Mouse (Mus musculus) T-helper 1 cell (primary cell): ENCODE measurements around the gene Rinl.

Experiments
- in situ Hi-C: fragments of 300-600 bp; cut with MboI, MseI; formaldehyde crosslinking; loops from one replicate; pipeline ENCODE4 v1.15.1; 2025; ENCODE audit warnings: high pct_unique_total_duplicates

Rinl gene

DNA sequence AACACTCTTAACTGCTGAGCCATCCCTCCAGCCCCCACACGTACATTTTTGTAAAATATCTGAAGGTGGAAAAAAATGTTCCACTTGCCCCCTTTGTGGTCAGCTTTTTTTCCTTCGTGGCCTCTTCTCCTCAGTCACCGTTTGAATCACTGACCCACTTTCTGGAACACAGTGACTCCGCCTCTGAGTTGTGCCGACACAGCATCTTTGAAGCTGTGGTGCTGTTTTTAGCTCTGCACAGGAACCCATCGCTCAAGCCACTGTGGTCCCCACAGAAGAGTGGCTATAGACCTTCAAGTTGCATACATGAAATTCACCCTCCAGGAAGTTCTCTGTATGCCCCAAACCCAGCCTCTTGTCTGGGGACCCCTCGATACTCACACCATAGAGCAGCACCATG lies 7.9 kb upstream of the Rinl start:
- in situ Hi-C loops: no loop called here

DNA sequence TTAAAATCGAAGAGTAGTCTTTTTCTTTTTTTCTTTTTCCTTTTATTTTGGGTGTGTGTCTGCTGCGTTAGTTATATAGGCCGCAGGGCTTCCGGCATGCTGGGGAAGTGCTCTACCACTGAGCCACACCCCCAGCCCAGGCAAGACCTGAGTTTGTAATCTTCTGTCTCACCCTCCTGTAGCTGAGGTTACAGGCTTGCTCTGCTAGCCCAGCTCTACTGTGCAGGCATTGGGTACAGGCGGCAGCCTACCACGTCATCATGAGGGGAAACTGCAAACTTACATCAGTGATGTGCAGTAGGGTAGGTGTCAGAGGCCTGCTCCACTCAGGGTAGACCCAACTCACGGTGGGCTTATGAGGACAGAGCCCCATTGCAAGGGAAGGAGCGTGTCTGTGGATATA lies 7.5 kb upstream of the Rinl start:
- in situ Hi-C loops: no loop called here

- in situ Hi-C loops: no loop called here
These were observed 3.6 kb upstream of the Rinl start for GRCm38 (mm10) chr7:28785161-28785560.

- in situ Hi-C loops: no loop called here
These were observed 885 bp upstream of the Rinl start for GRCm38 (mm10) chr7:28787884-28788283.

DNA sequence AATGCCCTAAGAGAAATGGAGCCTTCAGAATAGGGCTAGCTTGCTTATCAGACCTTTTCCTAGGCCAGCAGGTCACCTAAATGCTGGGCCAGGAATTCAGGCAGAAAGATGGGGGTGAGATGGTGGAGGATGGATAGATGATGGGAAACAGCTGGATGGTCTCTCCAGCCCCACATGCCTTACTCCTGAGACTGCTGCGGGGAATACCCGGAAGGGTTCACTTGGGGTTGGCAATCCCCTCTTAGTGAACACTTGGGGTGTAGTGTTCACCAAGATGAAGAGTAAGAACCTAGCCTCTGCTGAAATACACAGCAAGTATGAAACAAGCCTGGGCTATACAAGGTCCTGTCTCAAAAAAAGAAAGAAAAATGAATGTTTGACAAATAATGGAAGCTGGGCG lies 466 bp downstream of the Rinl start:
- in situ Hi-C loops: no loop called here

DNA sequence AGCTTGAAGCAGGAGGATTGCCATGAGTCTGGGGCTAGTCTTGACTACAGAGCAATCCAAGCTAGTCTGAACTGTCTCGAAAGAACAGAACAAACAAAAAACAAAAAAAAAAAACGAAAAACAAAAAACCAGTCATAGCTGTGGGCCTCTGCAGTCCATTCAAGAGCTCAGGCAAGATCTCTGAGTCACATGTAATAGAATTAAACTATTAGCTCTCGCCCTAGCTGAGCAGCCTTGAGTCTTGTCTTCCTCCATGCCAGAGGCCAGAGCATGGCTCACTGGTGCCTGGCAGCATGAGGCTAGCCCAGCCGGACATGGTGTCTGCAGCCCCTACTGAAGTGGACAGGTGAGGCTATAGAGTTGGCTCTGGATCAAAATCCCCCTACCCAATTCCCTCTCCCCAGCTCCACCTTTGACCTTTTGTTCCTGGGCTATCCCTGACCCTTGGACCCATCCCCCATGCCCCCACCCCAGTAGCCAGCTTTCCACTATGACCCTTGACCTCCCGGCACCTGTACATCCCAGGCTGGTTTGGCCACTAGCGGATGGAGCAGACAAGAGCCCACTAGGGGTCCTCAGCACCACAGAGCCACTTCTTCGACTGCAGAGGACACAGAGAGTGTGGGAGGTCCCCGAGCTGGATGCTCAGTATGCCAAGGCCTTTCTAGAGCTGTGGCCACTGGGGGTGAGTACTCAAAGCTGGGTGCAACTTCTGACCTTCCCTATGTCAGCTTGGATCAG lies 1.5 kb downstream of the Rinl start:
- in situ Hi-C loops: loop anchor here (10.0 kb wide), 1 partner anchor 75 kb away; the partner anchor contains the start of gene Lgals7

DNA sequence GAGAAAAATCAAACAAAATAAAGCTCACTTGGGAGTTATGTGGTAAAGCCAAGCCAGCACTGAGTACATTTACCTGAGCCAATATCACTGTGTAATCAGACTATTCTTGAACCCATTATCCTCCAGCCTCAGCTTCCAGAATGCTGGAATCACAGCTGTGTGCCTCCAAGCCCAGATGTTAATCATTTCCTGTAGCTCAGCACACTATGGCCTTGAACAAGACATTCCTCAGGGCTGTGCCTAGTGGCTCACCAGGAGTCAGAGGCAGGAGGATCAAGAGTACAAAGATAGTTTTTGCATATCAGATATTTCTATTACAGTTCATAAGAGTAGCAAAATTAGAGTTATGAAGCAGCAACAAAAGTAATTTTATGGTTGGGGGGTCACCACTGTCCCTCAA lies 2.9 kb downstream of the Rinl start:
- in situ Hi-C loops: loop anchor here (10.0 kb wide), 1 partner anchor 73 kb away; the partner anchor contains the start of gene Lgals7

DNA sequence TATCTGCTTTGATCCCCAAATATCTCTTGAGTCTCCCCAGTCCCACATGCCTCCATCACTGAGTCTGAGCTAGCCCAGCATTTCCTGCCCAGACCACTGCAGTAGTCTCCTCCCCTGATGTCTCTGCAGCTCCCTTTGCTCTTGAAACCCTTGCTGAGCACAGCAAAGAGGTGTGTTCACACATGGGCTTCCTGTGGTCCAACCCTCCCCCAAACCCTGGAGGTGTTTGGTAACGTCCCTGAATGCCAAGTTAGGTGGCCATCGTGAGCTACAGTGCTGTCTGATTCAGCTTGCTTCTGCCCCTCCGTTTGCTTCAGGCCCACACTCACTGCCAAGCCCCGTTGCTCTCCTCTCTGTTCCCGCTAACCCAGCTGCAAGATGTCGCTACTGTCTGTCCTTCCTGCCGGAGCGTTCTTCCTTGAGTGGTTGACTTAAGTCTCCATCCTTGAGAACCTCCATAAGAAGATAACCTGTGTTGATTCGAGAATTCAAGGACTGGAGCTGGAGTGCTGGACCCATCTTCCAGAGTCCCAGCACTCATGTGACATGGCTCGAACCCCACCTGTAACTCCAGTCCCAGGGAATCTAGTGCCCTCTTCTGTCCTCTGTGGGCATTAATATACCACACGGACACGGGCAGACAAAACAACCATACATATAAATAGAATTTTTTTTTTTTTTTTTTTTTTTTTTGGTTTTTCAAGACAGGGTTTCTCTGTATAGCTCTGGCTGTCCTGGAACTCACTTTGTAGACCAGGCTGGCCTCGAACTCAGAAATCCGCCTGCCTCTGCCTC lies 3.8 kb downstream of the Rinl start:
- in situ Hi-C loops: loop anchor here (10.0 kb wide), 1 partner anchor 72 kb away; the partner anchor contains the start of gene Lgals7

DNA sequence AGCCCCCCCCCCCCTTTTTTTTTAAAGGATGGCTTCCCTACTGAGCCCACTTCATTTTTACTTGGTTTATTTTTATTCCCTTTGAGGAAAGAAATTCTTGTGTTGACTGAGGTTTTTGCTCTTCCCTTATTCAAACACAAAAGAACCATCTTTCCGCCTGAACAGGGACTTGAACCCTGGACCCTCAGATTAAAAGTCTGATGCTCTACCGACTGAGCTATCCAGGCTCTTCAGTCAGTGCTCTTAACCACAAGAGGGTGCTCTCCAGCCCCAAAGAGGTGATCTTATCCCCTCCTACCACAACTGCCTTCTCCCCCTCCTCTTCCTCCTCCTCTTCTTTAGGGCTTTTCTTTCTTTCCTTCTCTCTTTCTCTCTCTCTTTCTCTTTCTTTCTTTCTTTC lies 5.1 kb downstream of the Rinl start:
- in situ Hi-C loops: loop anchor here (10.0 kb wide), 1 partner anchor 71 kb away; the partner anchor contains the start of gene Lgals7

DNA sequence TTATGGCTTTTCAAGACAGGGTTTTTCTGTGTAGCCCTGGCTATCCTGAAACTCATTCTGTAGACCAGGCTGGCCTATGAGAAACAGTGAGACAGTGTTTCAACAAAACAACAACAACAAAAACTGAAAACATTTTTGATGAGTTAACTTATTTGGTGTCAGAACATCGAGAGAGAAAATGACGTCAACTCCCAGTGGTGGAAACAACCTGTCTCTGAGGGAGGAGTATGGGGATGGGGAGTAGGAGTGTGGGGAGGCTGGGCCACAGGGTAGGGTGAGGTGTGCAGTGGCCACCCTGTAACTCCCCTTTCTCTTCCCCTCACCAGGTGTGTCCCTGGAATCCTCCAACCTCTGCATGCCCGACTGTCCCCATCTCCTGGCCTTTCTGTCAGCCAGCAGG lies 5.7 kb downstream of the Rinl start:
- in situ Hi-C loops: loop anchor here (10.0 kb wide), 1 partner anchor 70 kb away; the partner anchor contains the start of gene Lgals7

- in situ Hi-C loops: loop anchor here (10.0 kb wide), 1 partner anchor 69 kb away; the partner anchor contains the start of gene Lgals7
These were observed 7.1 kb downstream of the Rinl start for GRCm38 (mm10) chr7:28795832-28796231.

GRCm38 (mm10) chr7:28796562-28796975 lies 7.8 kb downstream of the Rinl start:
- in situ Hi-C loops: loop anchor here (10.0 kb wide), 1 partner anchor 68 kb away; the partner anchor contains the start of gene Lgals7

DNA sequence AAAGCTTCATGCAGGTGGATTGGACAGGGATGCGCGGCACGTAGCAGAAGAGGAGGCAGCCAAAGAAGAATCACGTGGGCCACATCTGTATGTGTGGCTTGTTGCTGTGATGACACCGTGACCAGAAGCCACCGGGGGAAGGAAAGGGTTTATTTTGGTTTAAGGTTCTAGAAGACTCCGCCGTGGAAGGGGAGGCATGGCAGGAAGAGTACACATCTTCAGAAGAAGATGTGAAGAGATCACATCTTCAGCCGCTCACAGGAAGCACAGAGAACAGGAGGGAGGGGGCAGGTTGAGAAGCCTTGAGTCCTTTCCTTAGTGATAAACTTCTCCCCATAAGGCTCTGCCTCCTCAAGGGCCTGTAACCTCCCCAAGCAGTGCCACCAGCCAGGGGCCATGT lies 11.2 kb downstream of the Rinl start:
- in situ Hi-C loops: loop anchor here (10.0 kb wide), 1 partner anchor 65 kb away; the partner anchor contains the start of gene Lgals7

DNA sequence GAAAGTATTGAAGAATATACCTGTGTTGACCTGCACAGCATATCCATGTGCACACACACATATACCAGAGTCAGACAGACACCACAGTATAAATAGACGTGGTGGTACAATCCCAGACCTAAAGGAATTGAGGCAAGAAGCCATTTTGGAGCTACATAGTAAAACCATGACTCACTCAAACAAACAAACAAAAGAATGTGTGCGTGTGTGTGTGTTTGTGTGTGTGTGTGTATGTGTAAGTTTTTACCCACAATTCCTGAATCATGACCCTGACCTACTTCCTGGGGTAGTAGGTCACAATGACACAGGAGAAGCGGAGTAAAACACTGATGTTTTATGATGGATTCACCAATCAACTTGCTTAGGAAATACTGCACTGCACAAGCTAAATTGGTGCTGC lies 12.7 kb downstream of the Rinl start:
- in situ Hi-C loops: no loop called here

DNA sequence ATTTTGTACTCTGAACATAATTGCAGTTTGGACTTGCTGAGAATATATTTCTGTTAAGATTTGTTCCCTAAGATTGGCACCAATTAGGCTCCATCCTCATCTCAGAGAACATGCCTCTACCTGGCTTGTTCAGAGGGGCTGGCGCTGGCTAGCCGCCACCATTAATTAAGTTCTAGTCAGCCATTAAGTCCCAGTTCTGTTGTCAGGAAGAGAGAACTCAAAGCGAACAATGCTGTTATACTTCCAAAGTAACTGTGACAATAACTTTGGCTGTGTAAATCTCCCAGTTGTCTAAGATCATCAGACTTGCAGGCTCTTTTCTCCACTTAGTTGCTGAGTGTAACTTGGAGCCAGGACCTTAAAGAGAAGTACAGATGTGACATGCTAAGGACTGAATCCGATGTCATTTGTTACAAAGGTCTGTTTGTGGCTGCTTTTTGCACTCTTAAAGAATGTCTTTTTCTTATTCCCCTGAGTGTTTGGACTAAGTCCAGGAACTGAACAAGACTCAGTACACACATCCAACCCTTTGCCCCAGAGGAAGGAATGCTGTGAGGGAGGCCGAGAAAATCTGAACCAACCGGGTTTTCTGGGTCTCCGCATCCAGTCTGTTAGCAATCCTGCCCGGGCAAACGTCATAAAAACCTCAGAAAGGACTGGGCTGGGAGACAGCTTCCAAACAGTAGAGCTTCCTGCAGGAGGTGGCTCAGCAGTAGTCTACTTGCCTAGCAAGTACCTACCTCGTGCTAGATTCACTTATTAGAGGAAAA lies 13.3 kb downstream of the Rinl start:
- in situ Hi-C loops: no loop called here

- in situ Hi-C loops: no loop called here
These were observed 14.2 kb downstream of the Rinl start for GRCm38 (mm10) chr7:28802846-28803588.

- in situ Hi-C loops: no loop called here
These were observed 15.0 kb downstream of the Rinl start for GRCm38 (mm10) chr7:28803756-28804155.

- in situ Hi-C loops: no loop called here
These were observed 18.1 kb downstream of the Rinl start for GRCm38 (mm10) chr7:28806869-28807268.

DNA sequence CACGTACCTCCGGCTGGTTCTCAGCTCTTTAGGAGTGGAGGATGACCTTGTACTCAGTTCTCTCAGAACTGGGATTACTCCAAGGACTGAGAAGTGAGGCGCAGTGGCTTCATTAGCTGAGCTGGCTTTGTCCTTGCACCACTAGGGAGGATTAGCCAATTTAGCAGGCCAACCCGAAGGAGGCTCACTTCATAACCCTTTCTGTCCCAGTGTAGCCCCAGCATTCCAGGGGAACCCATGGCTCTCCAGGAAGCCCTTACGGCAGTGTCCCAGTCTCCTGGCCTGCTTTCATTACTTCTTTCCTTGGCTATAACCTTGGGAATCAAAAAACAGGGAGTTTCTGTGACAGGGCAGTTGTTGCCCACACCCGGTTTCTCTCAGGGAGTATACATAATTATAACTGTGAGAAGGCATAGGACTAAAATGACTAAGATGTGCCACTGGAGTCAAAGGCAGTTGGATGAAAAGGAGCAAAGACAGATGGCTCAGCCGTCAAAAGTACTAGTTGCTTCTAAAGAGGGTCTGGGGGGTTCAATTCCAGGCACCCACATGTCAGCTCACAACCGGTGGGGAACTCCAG lies 19.0 kb downstream of the Rinl start:
- in situ Hi-C loops: no loop called here

DNA sequence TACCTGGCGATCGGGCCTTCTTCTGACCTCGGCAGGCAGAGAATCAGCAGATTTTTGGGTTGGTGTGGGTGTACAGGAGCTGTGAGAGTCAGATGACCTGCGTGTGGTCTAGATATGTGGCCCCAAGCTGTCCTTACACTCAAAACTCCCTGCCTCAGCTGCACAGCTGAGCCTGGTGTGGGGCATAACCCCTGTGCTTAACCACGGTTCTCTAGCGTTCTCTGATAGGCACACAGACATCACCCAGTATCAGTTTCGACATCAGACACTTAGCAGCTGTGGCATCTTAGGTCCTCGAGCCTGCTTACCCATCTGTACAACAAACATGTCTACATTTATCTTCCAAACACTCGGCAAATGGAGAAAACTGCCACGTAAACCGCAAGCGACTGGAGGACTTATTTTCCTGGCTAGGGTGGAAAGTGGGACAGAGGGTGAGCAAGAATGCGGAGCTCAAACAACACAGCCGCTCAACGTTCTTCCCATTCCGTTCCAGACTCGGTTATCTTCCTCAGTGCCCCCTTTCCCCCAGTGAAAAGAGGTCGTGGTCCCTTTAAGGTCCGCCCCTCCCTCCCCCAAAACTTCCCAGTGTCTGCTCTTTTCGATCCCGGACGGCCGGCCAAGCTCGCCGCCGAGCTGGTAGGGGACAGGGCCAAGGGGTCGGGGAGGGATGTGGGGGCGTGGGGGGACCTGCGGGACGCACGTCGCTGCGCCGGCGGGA lies 19.6 kb downstream of the Rinl start, which contains the start of gene Hnrnpl:
Gene Hnrnpl (plus strand): TSS at position 321 of the 721 bp plus-strand sequence.
- in situ Hi-C loops: no loop called here
